Mouse (Mus musculus): ENCODE data around the gene Gpa33.

DNA sequence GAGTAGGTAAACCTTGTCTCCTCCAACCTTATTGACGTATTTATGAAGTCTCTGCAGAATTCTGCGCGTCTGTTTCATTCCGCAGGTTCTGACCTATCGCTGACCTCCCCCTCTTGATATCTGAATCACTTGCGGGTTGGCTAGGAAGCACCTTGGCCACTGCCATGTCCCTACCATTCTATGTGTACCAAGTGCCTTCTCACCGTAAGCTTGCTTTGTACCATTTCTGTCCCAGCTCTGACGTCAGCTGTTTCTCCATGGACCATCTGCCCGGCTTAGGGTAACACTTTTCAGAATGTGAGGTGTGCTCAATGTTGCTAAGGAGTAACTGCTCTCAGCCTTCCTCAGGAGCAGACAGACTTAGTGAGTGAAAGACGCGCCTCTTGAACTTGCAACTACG is 40.8 kb downstream of the Gpa33 start:
- no peak for TF ChIP-seq CTCF (IDR thresholded peaks at IDR 0.05)
- TF ChIP-seq POLR2A (IDR thresholded peaks at IDR 0.05; ENCODE audit: insufficient read depth, low read depth, low read length) = no peak
- TF ChIP-seq EP300 (IDR thresholded peaks at IDR 0.05; ENCODE audit: insufficient read depth, low read depth, low read length) = no peak
